ENCODE assay signal across 10 mouse cellular contexts in the genomic region with DNA sequence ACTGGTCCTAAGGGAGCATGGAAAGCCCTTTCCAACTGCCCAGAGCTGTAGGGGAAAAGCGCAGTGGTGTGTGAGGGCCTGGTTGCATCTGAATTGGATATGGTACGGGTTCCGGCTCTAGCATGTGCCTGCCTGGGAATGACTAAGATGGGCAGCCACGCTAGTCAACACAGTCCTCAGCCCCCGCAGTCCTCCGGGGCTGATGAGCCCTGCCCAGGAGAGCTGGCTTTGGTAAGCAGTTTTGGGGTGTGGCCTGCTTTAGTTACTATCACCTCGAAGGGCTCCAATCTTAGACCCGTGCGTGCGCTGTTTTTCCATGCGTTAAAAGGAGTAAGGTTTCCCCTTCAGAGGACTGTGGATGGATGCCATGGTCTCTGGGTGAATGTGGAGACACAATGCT. TPM values are rescaled to one million over a fixed set of nuclear protein-coding genes. Genes with fewer than 3 reads are reported as not detected.
DNase-seq lines count a peak whose midpoint lies in the region; ATAC-seq and TF ChIP-seq lines count a peak whose summit lies in the region.
"Had no signal": no experiment of that assay in that cellular context is flagged by ENCODE, and none has a peak within 500 bp of the region (broad histone marks: within the 10 kb centered on the region; RNA-seq: fewer than 3 reads in every experiment).

No protein-coding gene starts in this region.

- TF ChIP-seq POLR2A in bone marrow, adult 2 months (IDR thresholded peaks at IDR 0.05; ENCODE audit: borderline replicate concordance, control insufficient read depth, low read depth, low read length) = no peak

- H3K27ac ChIP-seq in bone marrow, adult 2 months (ENCODE audit: control insufficient read depth, insufficient read depth, low read depth, low read length, poor library complexity) = peak overlapping the region; percentile 14; the same call in 1 of the 2 replicates
- H3K27ac ChIP-seq in forebrain, embryonic 11.5 days (ENCODE audit: low read depth, low read length) = no peak overlapping the region
- H3K27ac ChIP-seq: neural tube, embryonic 12.5 days had no signal

- peaks cover 17% of the 10 kb centered on the region for H3K36me3 ChIP-seq in megakaryocyte, embryonic 14.5 days (replicated peaks; ENCODE audit: low read length)
- H3K36me3 ChIP-seq in forebrain, embryonic 11.5 days (ENCODE audit: control insufficient read depth, insufficient read depth, low read length) = no peaks in the 10 kb centered on the region
- H3K36me3 ChIP-seq: neural tube, embryonic 12.5 days had no signal

- DNase-seq in left cerebral cortex, adult 9 months (ENCODE audit: low spot score in 2 of 2) = no peak
- DNase-seq in retina, postnatal 1 day = no peak
- DNase-seq in forebrain, embryonic 11.5 days (ENCODE audit: low spot score) = no peak
- DNase-seq: lung, postnatal 14 days had no signal

- WGBS in bone marrow, adult 2 months = 81% methylated on average over 11 of the region's 11 CpGs
- 93% methylated on average over 11 of the region's 11 CpGs for WGBS in forebrain, embryonic 11.5 days

- peaks cover 49% of the 10 kb centered on the region for H3K4me1 ChIP-seq in megakaryocyte, embryonic 14.5 days
- peaks cover 6% of the 10 kb centered on the region; the same call in 1 of the 2 replicates for H3K4me1 ChIP-seq in bone marrow, adult 2 months (ENCODE audit: control insufficient read depth, insufficient read depth, low read length)
- H3K4me1 ChIP-seq in forebrain, embryonic 11.5 days (replicated peaks; ENCODE audit: control insufficient read depth, insufficient read depth, low read length) = no peaks in the 10 kb centered on the region

- no peak for TF ChIP-seq CTCF in bone marrow, adult 2 months (IDR thresholded peaks at IDR 0.05; ENCODE audit: control insufficient read depth, insufficient read depth, low read length)

- peaks cover 12% of the 10 kb centered on the region for H3K9me3 ChIP-seq in megakaryocyte, embryonic 14.5 days
- H3K9me3 ChIP-seq in forebrain, embryonic 11.5 days (ENCODE audit: control insufficient read depth, low read length) = no peaks in the 10 kb centered on the region
- H3K9me3 ChIP-seq: neural tube, embryonic 12.5 days had no signal

- H3K27me3 ChIP-seq in megakaryocyte, embryonic 14.5 days (replicated peaks) = no peaks in the 10 kb centered on the region
- no peaks in the 10 kb centered on the region for H3K27me3 ChIP-seq in forebrain, embryonic 11.5 days (ENCODE audit: control insufficient read depth, insufficient read depth, low read length)
- H3K27me3 ChIP-seq: neural tube, embryonic 12.5 days had no signal

- H3K4me2 ChIP-seq in forebrain, embryonic 11.5 days (ENCODE audit: low read depth, low read length, severe bottlenecking) = no peak overlapping the region
- H3K4me2 ChIP-seq: neural tube, embryonic 12.5 days had no signal

- no peak for ATAC-seq in megakaryocyte, adult 5-6 weeks (ENCODE audit: poor library complexity, severe bottlenecking)
- peak; percentile 45 for ATAC-seq in inflammation-experienced regulatory T-cells, adult 6 months
- 0 out of 2 replicates have a peak, but pooled peaks have one; percentile 2 for ATAC-seq in neutrophil, adult 5-6 weeks (ENCODE audit: extremely low read depth, insufficient number of reproducible peaks, low FRiP score, poor library complexity, severe bottlenecking)
- ATAC-seq in forebrain, embryonic 11.5 days (replicated peaks; ENCODE audit: low FRiP score) = no peak

- H3K4me3 ChIP-seq in megakaryocyte, embryonic 14.5 days (replicated peaks) = peak overlapping the region; percentile 58
- peak overlapping the region; percentile 6 for H3K4me3 ChIP-seq in bone marrow, adult 2 months (replicated peaks; ENCODE audit: control insufficient read depth, low read depth, low read length)
- no peak overlapping the region for H3K4me3 ChIP-seq in forebrain, embryonic 11.5 days (ENCODE audit: low read depth, low read length)
- H3K4me3 ChIP-seq: neural tube, embryonic 12.5 days had no signal

- H3K9ac ChIP-seq in forebrain, embryonic 11.5 days (ENCODE audit: low read length) = no peak overlapping the region
- H3K9ac ChIP-seq: neural tube, embryonic 12.5 days had no signal

RNA-seq across cellular contexts. Expression of a gene that starts 16.4 kb away (rescaled TPM):
- 752 and 2,061 TPM in 2 replicates for polyA plus RNA-seq in megakaryocyte, embryonic 14.5 days (2012; ENCODE audit: insufficient read depth, low replicate concordance)
- 3,482 and 3,921 TPM in 2 replicates for total RNA-seq in megakaryocyte, adult 5-6 weeks (2015)
- total RNA-seq in megakaryocyte, adult 5-6 weeks (2017) = 2,689 and 3,338 TPM in 2 replicates
- 682 and 801 TPM in 2 replicates for polyA plus RNA-seq in bone marrow, adult 2 months (2011; ENCODE audit: insufficient read depth, insufficient read length, low replicate concordance, missing spikeins)
- polyA plus RNA-seq in inflammation-experienced regulatory T-cells, adult 6 months (2017; shearing (Covaris generic)) = 100 to 1,000 TPM; 553 to 843 (median 762) TPM
- 2,143 and 2,209 TPM in 2 replicates for total RNA-seq in neutrophil, adult 5-6 weeks (2017)
- 3,157 and 3,206 TPM in 2 replicates for polyA plus RNA-seq in forebrain, embryonic 11.5 days (2014; fragmentation: Nextera tagmentation; extraction: Ambion mirVana)

RNA-seq across cellular contexts. Expression of a gene that starts 20.8 kb away (rescaled TPM):
- polyA plus RNA-seq in megakaryocyte, embryonic 14.5 days (2012; ENCODE audit: insufficient read depth, low replicate concordance) = 8.2 and 18.2 TPM in 2 replicates
- total RNA-seq in megakaryocyte, adult 5-6 weeks (2015) = 18.1 and 21.1 TPM in 2 replicates
- 24.8 and 34.9 TPM in 2 replicates for total RNA-seq in megakaryocyte, adult 5-6 weeks (2017)
- polyA plus RNA-seq in bone marrow, adult 2 months (2011; ENCODE audit: insufficient read depth, insufficient read length, low replicate concordance, missing spikeins) = 13.9 and 24.7 TPM in 2 replicates
- 10 to 100 TPM; 33.8 to 42.9 (median 37.5) TPM for polyA plus RNA-seq in inflammation-experienced regulatory T-cells, adult 6 months (2017; shearing (Covaris generic))
- 33.0 and 38.8 TPM in 2 replicates for total RNA-seq in neutrophil, adult 5-6 weeks (2017)
- 33.8 and 35.4 TPM in 2 replicates for polyA plus RNA-seq in forebrain, embryonic 11.5 days (2014; fragmentation: Nextera tagmentation; extraction: Ambion mirVana)

Comparison
In these comparisons a context has a peak if more than half of its experiments do, and no peak if none do; other contexts are left out.
1. ATAC-seq: peak in inflammation-experienced regulatory T-cells, adult 6 months (single experiment) and neutrophil, adult 5-6 weeks (single experiment); none in megakaryocyte, adult 5-6 weeks (single experiment) and forebrain, embryonic 11.5 days (single experiment).